Mouse (Mus musculus) embryonic facial prominence, embryonic 13.5 days (tissue): Measurements from ENCODE around the gene Ccdc117. TPM values are rescaled to one million over a fixed set of nuclear protein-coding genes. Genes with fewer than 3 reads are reported as not detected.

Source experiments
- ATAC-seq: fragments of 200-750 bp; cut with Nextera tagmentation; 2 replicates; pipeline ENCODE4 v1.8.0; 2017; ENCODE audit warnings: low read depth; ENCODE audit not compliant: insufficient number of reproducible peaks, insufficient read depth, low FRiP score, low TSS enrichment
- H3K27ac ChIP-seq: fragments of 300-500 bp; sonication (generic); 2 replicates; pipeline ENCODE4 v1.5.1; 2015; ENCODE audit warnings: moderate library complexity, mild to moderate bottlenecking, inconsistent platforms
- H3K27me3 ChIP-seq: fragments of 300-500 bp; sonication (generic); 2 replicates; pipeline ENCODE4 v1.6.1; 2015; ENCODE audit warnings: mild to moderate bottlenecking, inconsistent platforms
- H3K36me3 ChIP-seq: fragments of 300-500 bp; sonication (generic); 2 replicates; pipeline ENCODE4 v1.6.1; 2015; ENCODE audit warnings: mild to moderate bottlenecking, inconsistent platforms
- H3K4me1 ChIP-seq: fragments of 300-500 bp; sonication (generic); 2 replicates; pipeline ENCODE4 v1.6.1; 2015; ENCODE audit warnings: inconsistent platforms
- H3K4me2 ChIP-seq: fragments of 300-500 bp; sonication (generic); 2 replicates; pipeline ENCODE4 v1.6.1; 2015; ENCODE audit warnings: moderate library complexity, mild to moderate bottlenecking, inconsistent platforms
- H3K4me3 ChIP-seq: fragments of 300-500 bp; sonication (generic); 2 replicates; pipeline ENCODE4 v1.5.1; 2015; ENCODE audit warnings: mild to moderate bottlenecking, inconsistent platforms
- H3K9ac ChIP-seq: fragments of 300-500 bp; sonication (generic); 2 replicates; pipeline ENCODE4 v1.6.1; 2015; ENCODE audit warnings: mild to moderate bottlenecking, inconsistent platforms
- H3K9me3 ChIP-seq: fragments of 300-500 bp; sonication (generic); 2 replicates; pipeline ENCODE4 v1.6.1; 2016; ENCODE audit warnings: inconsistent platforms
- WGBS: fragments of 180-500 bp; shearing (Covaris S2); methylation state at CpG from one replicate; pipeline ENCODE4 v1.1.7; 2015; ENCODE audit warnings: mixed read lengths; 5-methylcytosine and 5-hydroxymethylcytosine counted together
- polyA plus RNA-seq: library from polyadenylated mRNA; unstranded; fragments of >200 nt; fragmentation: Nextera tagmentation; extraction: Ambion mirVana; gene quantifications from 2 replicates; pipeline ENCODE4 v1.2.1, GENCODE M21; 2015

Gene Ccdc117
- 18.7 and 19.2 TPM in 2 replicates for polyA plus RNA-seq

- under 1% methylated on average over 58 of the region's 65 CpGs for WGBS
- Histone ChIP-seq H3K27ac (peak within 1 kb of the TSS; percentile 77), H3K9ac (peak within 1 kb of the TSS; percentile 94), H3K36me3 (peaks cover 11% of the 10 kb centered on the region), H3K9me3 (no peaks in the 10 kb centered on the region), H3K4me1 (peaks cover 27% of the 10 kb centered on the region), H3K27me3 (no peaks in the 10 kb centered on the region), H3K4me3 (peak within 1 kb of the TSS; percentile 93), H3K4me2 (peak within 1 kb of the TSS; percentile 72)
- ATAC-seq: peak; percentile 98
Observed at GRCm38 (mm10) chr11:5541799-5542481, at the start of gene Ccdc117. Gene Ccdc117 (minus strand): TSS chr11:5542187.

- Histone ChIP-seq H3K4me1 (no peaks in the 10 kb centered on the region), H3K9ac (no peak overlapping the region), H3K4me3 (no peak overlapping the region), H3K9me3 (no peaks in the 10 kb centered on the region), H3K4me2 (no peak overlapping the region), H3K27ac (no peak overlapping the region), H3K27me3 (no peaks in the 10 kb centered on the region), H3K36me3 (no peaks in the 10 kb centered on the region)
- no peak for ATAC-seq
- WGBS: 70% methylated on average over 6 of the region's 6 CpGs
Observed at GRCm38 (mm10) chr11:5575046-5575445, 33.1 kb upstream of the Ccdc117 start.

- H3K9ac ChIP-seq: no peak overlapping the region
- no peaks in the 10 kb centered on the region for H3K4me1 ChIP-seq
- no peak overlapping the region for H3K27ac ChIP-seq
- no peak overlapping the region for H3K4me3 ChIP-seq
- no peak overlapping the region for H3K4me2 ChIP-seq
- H3K27me3 ChIP-seq: no peaks in the 10 kb centered on the region
- H3K9me3 ChIP-seq: no peaks in the 10 kb centered on the region
- ATAC-seq: no peak
- WGBS: 83% methylated on average over 2 of the region's 2 CpGs
- H3K36me3 ChIP-seq: no peaks in the 10 kb centered on the region
Observed at GRCm38 (mm10) chr11:5573821-5574220, 31.8 kb upstream of the Ccdc117 start.

- H3K4me3 ChIP-seq: no peak overlapping the region
- H3K9me3 ChIP-seq: no peaks in the 10 kb centered on the region
- no peak overlapping the region for H3K27ac ChIP-seq
- H3K4me2 ChIP-seq: no peak overlapping the region
- ATAC-seq: no peak
- WGBS: 89% methylated on average over 4 of the region's 4 CpGs
- no peaks in the 10 kb centered on the region for H3K27me3 ChIP-seq
- no peaks in the 10 kb centered on the region for H3K4me1 ChIP-seq
- no peaks in the 10 kb centered on the region for H3K36me3 ChIP-seq
- no peak overlapping the region for H3K9ac ChIP-seq
Observed at GRCm38 (mm10) chr11:5571856-5572255, 29.9 kb upstream of the Ccdc117 start.

- no peak for ATAC-seq
- 84% methylated on average over 12 of the region's 12 CpGs for WGBS
Observed at GRCm38 (mm10) chr11:5569474-5569873, 27.5 kb upstream of the Ccdc117 start, which contains the start of gene Ankrd36. Gene Ankrd36 (plus strand): TSS chr11:5569684.

GRCm38 (mm10) chr11:5568082-5568481, 26.1 kb upstream of the Ccdc117 start:
- WGBS: 85% methylated on average over 5 of the region's 5 CpGs
- ATAC-seq: no peak
- H3K4me1 ChIP-seq: no peaks in the 10 kb centered on the region
- H3K27me3 ChIP-seq: no peaks in the 10 kb centered on the region
- no peaks in the 10 kb centered on the region for H3K36me3 ChIP-seq
- no peaks in the 10 kb centered on the region for H3K9me3 ChIP-seq
- no peak overlapping the region for H3K27ac ChIP-seq
- no peak overlapping the region for H3K9ac ChIP-seq
- H3K4me3 ChIP-seq: no peak overlapping the region
- no peak overlapping the region for H3K4me2 ChIP-seq

More at GRCm38 (mm10) chr11:5569474-5569873, 27.5 kb upstream of the Ccdc117 start, which contains the start of gene Ankrd36:
- no peaks in the 10 kb centered on the region for H3K9me3 ChIP-seq
- H3K9ac ChIP-seq: no peak within 1 kb of the TSS
- no peaks in the 10 kb centered on the region for H3K36me3 ChIP-seq
- no peaks in the 10 kb centered on the region for H3K4me1 ChIP-seq
- no peaks in the 10 kb centered on the region for H3K27me3 ChIP-seq
- no peak within 1 kb of the TSS for H3K27ac ChIP-seq
- H3K4me2 ChIP-seq: no peak within 1 kb of the TSS
- no peak within 1 kb of the TSS for H3K4me3 ChIP-seq

- H3K4me2 ChIP-seq: no peak overlapping the region
- no peak overlapping the region for H3K9ac ChIP-seq
- no peaks in the 10 kb centered on the region for H3K4me1 ChIP-seq
- no peaks in the 10 kb centered on the region for H3K27me3 ChIP-seq
- ATAC-seq: no peak
- H3K4me3 ChIP-seq: no peak overlapping the region
- H3K36me3 ChIP-seq: no peaks in the 10 kb centered on the region
- WGBS: 97% methylated on average over 6 of the region's 6 CpGs
- no peak overlapping the region for H3K27ac ChIP-seq
- H3K9me3 ChIP-seq: no peaks in the 10 kb centered on the region
Observed at GRCm38 (mm10) chr11:5567654-5568053, 25.7 kb upstream of the Ccdc117 start.

GRCm38 (mm10) chr11:5566506-5566905, 24.5 kb upstream of the Ccdc117 start:
- 51% methylated on average over 2 of the region's 2 CpGs for WGBS
- no peak for ATAC-seq
- no peaks in the 10 kb centered on the region for H3K4me1 ChIP-seq

GRCm38 (mm10) chr11:5565596-5565995, 23.6 kb upstream of the Ccdc117 start:
- Histone ChIP-seq H3K4me2 (no peak overlapping the region), H3K4me1 (peaks cover 4% of the 10 kb centered on the region), H3K9me3 (no peaks in the 10 kb centered on the region), H3K36me3 (no peaks in the 10 kb centered on the region), H3K4me3 (no peak overlapping the region), H3K9ac (no peak overlapping the region), H3K27ac (no peak overlapping the region), H3K27me3 (no peaks in the 10 kb centered on the region)
- WGBS: 75% methylated on average over 3 of the region's 3 CpGs
- no peak for ATAC-seq

More at GRCm38 (mm10) chr11:5566506-5566905, 24.5 kb upstream of the Ccdc117 start:
- Histone ChIP-seq H3K4me2 (no peak overlapping the region), H3K9ac (no peak overlapping the region), H3K4me3 (no peak overlapping the region), H3K36me3 (no peaks in the 10 kb centered on the region), H3K9me3 (no peaks in the 10 kb centered on the region), H3K27ac (no peak overlapping the region), H3K27me3 (no peaks in the 10 kb centered on the region)

- Histone ChIP-seq H3K9ac (no peak overlapping the region), H3K36me3 (no peaks in the 10 kb centered on the region), H3K9me3 (no peaks in the 10 kb centered on the region), H3K4me3 (no peak overlapping the region), H3K27ac (no peak overlapping the region), H3K27me3 (no peaks in the 10 kb centered on the region), H3K4me1 (peaks cover 4% of the 10 kb centered on the region), H3K4me2 (no peak overlapping the region)
- ATAC-seq: no peak
- WGBS: 66% methylated on average over 6 of the region's 6 CpGs
Observed at GRCm38 (mm10) chr11:5563898-5564297, 21.9 kb upstream of the Ccdc117 start.

- Histone ChIP-seq H3K9me3 (no peaks in the 10 kb centered on the region), H3K4me1 (peaks cover 4% of the 10 kb centered on the region), H3K9ac (no peak overlapping the region), H3K36me3 (no peaks in the 10 kb centered on the region), H3K27me3 (no peaks in the 10 kb centered on the region), H3K4me2 (no peak overlapping the region), H3K27ac (no peak overlapping the region), H3K4me3 (no peak overlapping the region)
- no peak for ATAC-seq
- WGBS: 34% methylated on average over 9 of the region's 9 CpGs
Observed at GRCm38 (mm10) chr11:5562625-5563268, 20.8 kb upstream of the Ccdc117 start.

GRCm38 (mm10) chr11:5560273-5560672, 18.3 kb upstream of the Ccdc117 start:
- no peak for ATAC-seq
- Histone ChIP-seq H3K36me3 (no peaks in the 10 kb centered on the region), H3K4me3 (no peak overlapping the region), H3K27me3 (no peaks in the 10 kb centered on the region), H3K4me1 (peaks cover 4% of the 10 kb centered on the region), H3K9ac (0 out of 2 replicates have a peak overlapping the region, but pooled peaks have one; percentile 21), H3K27ac (no peak overlapping the region), H3K4me2 (no peak overlapping the region), H3K9me3 (no peaks in the 10 kb centered on the region)
- 85% methylated on average over 3 of the region's 3 CpGs for WGBS
